Mouse (Mus musculus): ENCODE measurements around the gene Zfp609. TPM values are rescaled to one million over a fixed set of nuclear protein-coding genes. Genes with fewer than 3 reads are reported as not detected.
A peak's percentile ranks its signal among the peaks of the same experiment; 100 is the strongest.

Zfp609 gene
- total RNA-seq (2021) (10 to 100 TPM; 23.9 to 33.2 TPM), polyA plus RNA-seq (2012; rRNA removed) (6.2 and 9.3 TPM in 2 replicates)
- long read RNA-seq, partial matches to known transcripts = 0 of 1 reads
- long read RNA-seq, other reads (novel, unspliced or antisense) = 1 of 1 reads

DNA sequence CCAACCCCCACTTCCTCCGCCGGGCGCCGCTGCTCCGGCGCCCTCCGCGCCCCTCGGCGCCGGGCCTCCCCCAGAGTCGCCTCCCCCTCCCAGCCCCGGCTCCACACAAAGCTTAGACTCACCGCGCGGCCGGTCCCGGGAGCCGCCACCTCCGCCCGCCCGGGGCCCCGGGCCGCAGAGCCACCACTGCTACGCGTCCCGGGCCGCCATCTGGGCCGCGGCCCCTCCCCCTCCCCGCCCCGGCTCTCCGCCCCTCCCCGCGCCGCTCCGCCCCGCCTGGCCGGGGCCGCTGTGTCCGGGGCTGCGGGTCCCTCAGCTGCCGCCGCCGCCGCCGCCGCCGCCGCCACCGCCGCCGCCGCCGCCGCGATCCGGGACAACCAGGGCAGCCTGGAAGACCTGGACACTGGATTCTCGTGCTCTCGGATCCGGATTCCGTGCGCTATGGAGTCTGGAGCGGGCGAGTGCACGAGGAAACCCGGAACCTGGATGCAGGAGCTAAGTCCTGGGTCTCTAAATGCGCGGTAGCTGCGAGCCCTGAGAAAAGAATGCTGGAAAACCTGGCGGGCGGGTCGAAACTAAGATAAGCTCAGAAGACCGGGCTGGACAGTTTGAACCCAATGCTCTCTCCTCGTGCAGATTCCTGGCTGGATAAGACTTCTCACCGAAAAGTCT lies at the start of gene Zfp609:
Gene Zfp609 (minus strand): TSS at position 221 of the 672 bp plus-strand sequence.
- peak; percentile 95 for DNase-seq

DNA sequence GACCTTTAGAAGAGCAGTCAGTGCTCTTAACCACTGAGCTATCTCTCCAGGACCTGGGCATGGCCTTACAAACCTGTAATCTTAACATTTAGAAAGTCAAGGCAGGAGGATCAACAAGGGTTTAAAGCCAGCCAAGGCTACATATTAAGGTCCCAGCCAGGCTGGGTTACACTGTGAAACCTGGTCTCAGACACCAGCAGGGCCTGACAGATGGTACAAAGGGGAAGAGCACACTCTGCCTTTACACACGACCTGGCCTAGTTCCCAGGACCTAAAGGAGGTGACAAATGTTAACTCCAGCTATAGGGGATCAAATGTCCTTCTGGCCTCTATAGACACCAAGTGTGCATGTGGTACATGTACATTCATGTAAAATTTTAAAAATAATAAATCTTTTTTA lies 32.3 kb upstream of the Zfp609 start:
- DNase-seq = no peak

DNA sequence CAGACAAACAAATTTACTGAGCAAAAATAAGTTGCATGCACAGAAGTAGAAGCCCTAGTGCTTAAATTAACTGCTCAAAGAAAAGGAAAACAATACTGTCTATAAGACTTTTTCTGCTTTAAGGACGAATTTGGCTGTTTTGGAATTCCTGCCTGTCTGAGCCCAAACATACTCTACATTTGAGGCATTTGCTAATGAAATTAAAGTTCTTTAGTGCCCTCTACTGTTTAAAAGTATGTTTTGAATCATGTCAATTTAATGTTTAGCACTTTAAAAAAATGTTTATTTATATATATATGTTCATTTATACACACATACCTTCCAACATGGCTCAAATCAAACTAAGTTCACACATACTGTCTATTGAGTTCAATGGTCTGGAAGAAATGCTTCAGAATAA lies 22.8 kb upstream of the Zfp609 start:
- no peak for DNase-seq

DNA sequence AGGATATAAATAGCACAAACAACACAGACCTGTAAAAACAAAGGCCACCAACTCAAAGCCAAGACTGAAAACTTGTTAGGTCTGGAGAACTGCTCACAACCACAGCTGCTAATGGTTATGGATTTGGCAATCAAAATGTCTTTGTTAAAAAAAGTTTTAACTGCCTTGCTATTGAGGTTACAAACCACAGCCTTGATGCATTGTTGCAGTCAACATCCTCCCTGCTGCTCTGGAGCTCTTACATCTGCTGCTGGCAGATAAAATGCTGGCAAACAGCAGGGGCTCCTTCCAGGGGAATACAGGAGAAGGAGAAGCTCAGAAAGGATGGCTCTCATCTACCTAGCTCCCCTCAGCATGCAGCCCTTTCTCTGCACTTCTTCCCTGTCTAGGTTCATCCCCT lies 20.8 kb upstream of the Zfp609 start:
- DNase-seq = no peak

DNA sequence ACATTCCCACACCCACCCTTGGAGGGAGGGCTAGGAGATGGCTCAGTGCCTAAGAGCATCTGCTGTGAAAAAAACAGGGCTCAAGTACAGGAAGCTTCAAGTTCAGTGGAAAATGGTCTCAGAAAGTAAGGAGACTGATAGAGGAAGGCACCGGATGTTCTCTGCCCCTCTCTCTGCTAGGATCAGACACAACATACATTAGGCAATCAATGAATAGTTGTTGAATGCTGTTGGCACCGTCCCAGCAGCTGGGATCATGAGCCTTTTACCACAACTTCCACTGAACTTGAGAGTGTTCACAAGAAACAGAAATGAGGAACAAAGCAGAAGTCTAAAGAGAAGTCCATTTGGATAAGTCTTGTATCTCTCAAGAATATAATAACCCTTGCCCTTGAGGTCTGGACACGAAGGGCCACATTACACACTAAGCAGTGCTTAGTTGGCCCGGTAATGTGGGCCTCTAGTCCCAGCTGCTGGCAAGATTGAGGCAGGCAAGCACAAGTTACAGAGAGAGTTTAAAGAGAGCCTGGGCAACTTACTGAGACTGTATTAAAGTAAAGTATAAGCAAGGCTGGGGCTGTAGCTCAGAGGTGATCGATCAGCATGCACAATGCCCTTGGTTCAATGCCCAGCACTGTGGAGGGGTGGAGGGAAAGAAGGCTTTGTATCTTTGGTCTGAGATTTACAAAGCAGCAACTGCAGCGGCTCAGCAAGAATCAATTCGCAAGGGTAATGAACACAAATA lies 17.2 kb upstream of the Zfp609 start:
- peak; percentile 23 for DNase-seq

DNA sequence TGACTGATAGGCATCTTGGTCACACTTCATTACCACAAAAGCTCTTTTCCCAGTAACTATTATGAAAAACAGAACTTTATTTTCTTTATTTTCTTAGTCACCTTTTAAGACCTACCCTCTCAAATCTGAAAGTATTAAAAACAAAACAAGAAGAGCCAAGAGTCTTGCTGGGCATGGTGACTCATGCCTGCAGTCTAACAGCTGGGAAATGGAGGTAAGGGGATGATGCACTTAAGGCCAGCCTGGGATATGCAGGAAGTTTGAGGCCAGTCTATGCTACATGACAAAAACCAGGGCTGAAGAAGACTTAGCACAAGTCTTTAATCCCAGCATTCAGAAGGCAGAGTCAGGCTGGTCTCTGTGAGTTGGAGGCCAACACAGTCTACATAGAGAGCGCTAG lies 12.5 kb upstream of the Zfp609 start:
- no peak for DNase-seq

DNA sequence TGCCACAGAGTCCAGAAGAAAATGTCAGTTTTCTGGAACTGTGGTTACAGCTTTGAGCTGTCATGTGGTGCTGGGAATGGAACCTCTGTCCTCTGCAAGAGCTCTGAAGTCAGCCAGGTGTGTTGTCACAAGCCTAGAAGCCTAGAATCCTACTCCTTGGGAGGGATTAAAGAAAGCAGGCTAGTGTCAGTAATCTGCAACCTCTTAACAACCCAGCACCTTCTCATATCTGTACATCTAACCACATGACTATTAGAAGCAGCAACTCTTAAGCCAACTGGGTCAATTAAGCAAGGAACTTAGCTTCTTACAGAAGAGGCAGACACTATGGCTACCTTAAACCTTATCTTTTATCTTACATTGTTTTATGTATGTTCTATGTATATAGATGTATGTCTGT lies 9.6 kb upstream of the Zfp609 start:
- no peak for DNase-seq

DNA sequence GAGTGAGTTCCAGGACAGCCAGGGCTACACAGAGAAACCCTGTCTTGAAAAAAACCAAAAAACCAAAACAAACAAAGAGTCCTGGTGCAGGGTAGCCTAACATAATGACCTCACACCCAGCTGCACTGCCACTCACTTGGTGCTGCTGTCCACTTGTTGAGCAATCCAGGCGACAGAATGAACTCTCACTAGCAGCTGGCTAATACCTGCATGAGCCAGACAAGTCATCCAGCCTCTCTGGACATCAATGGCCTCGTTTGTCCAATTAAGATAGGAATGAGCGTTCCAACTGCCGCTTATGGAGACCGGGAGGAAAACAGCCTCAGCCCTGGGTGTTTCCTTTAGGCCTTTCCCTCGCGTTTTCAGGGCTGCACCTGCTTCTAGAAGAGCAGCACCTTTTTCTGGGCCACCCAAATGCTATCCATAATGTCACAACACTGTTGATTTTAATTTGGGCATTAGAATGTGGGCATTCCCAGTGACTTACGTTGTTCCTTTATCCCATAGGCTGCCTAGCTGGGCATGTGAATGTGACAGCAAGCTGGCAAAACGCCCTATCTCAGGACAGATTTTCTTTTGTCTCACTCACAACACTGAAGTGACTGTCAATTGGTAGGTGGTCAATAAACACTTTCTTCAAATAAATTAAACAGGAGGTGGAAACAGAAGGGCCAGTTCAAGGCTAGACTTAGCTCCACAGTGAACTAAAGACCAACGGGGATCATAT lies 7.4 kb upstream of the Zfp609 start:
- no peak for DNase-seq

DNA sequence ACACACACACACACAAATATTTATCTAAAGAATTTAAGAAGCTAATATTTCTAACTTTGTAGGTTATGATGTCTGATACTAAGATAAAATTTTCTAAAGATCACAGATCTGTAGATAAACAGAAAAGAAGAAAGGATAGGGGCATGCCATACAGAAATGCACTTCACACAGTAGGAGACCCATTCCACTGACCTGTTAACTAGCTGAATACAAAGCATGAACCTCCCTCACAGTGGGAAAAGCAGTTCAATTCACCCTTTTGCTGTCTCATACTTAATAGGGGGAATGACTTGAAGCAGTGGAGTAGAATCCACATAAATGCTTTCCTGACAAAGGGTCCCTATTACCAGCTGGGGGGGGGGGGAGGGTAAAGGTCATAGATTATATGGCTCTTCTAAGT lies 6.3 kb upstream of the Zfp609 start:
- DNase-seq = no peak

DNA sequence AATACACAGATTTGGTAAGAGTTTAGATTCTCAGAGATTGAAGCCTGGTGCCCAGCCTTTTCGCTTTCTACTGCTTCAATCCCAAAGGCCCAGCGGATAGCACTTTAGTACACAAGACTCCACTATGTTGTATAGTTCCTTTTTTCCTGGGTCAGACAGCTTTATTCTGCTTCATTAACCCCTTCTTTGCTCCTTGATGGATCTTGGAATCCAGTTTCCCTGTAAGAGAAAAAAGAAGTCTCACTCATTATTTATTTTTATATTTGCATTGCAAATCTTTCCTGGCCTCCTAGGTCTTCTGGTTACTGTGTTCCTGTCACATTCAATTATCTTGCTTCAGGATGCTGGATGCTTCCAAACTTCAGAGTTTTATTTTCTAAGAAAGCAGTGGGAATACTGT lies 5.9 kb upstream of the Zfp609 start:
- DNase-seq = no peak

DNA sequence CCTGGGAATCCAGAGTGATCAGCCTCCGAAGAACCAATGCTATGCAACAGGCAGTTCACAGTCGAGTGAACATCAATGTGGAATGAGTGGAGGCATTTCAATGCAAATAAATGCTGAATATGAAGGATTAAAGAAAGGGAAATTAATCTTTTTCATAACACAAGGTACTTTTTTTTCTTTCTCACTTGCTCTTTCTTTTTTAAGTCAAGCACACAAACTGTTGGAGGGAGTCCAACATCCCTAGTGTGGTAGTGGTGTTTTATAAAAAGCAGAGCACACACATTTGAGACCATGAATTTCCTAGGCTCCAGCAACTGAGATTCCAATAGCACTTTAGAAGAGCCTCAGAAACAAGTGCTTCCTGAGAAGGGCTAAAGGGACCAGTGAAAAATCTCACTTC lies 4.7 kb upstream of the Zfp609 start:
- DNase-seq = no peak

DNA sequence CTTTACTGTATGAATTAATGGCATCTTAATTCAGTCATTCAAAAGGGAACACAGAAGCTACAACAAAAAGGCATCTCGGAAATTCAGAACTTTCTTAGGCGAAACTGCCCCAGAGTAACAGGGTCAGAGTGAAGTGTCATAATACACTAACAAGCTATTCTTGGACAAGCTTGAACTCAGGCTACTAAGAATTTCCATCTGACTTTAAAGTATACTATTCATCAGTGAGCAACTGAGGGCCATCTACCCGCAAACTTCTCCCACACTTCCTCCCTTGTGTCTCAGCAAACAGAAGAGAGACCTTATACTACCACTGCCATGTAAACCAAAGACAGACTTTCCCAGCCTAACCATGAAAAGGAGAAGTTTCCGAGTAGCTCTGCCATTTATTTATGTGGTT lies 3.8 kb upstream of the Zfp609 start:
- DNase-seq = no peak

DNA sequence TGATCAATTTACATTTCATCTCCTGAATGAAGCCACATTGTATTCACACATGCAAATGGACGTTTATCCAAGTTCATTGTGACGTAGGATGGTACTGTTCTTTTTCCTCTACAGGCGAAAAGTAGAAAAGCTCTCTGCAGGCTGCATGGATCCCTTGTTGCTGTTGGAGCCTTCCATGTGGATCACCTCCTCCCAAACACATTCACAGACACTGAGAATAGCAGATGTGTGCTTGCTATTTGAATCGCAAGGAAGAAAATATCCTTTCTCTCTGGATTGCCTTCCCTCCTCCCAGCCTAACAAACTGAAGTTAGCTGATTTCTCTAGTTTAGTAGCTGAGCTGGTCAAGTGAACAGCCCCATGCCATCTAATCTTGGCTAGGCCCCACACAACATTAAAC lies 2.9 kb upstream of the Zfp609 start:
- DNase-seq = no peak

DNA sequence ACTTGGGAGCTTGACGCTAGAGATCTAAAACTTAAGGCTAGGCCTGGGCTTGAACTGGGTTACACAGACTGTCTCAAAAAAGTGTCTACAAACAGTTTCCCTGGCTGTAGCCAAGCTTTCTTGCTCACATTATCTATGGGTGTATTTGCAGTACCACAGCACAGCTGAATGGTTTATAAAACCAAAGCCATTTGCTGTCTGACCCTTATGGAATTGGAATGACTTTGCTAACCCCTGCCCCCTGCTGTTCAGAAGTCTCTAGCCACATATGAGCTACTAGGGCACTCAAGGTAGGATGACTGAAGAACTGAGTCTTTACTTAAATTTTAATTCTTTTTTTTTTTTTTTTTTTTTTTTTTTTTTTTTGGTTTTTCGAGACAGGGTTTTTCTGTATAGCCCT lies 2.0 kb upstream of the Zfp609 start:
- DNase-seq = peak; percentile 63

DNA sequence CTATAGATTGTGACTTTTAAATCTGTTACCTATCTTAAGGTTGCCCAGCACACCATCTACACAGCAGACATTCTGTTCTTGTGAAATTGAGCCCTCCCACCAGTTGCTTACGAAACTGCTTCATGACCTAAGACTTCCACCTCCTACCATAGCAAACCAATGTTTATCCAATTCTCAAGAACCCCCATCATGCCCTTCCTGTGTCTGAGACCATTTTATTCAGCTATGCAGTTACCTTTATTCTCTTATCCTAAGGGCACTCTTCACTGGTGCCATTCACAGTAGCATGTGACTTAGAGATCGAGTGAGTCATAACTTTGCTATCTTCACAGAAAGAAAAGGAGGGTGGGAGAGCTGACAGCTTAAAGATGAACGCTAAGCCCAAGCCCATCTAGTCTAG lies 1.1 kb upstream of the Zfp609 start:
- DNase-seq = peak; percentile 34

DNA sequence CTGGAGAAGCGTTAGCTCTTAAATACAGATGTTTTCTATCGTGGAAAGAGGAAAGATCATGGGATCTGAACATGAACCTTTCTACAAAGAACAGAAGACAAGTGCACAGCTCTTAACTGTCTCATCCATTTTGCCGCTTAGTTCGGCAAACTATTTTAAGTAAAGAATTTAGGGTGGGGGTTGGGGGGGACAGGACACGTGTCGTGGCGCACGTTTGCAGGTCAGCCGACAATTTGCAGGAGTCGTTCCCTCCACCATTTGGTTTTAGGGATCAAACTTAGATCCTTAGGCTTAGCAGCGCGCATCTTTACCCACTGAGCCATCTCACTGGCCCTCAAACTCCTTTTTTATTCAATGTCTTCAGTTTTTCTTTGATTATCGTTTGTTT lies 646 bp upstream of the Zfp609 start:
- DNase-seq = no peak

DNA sequence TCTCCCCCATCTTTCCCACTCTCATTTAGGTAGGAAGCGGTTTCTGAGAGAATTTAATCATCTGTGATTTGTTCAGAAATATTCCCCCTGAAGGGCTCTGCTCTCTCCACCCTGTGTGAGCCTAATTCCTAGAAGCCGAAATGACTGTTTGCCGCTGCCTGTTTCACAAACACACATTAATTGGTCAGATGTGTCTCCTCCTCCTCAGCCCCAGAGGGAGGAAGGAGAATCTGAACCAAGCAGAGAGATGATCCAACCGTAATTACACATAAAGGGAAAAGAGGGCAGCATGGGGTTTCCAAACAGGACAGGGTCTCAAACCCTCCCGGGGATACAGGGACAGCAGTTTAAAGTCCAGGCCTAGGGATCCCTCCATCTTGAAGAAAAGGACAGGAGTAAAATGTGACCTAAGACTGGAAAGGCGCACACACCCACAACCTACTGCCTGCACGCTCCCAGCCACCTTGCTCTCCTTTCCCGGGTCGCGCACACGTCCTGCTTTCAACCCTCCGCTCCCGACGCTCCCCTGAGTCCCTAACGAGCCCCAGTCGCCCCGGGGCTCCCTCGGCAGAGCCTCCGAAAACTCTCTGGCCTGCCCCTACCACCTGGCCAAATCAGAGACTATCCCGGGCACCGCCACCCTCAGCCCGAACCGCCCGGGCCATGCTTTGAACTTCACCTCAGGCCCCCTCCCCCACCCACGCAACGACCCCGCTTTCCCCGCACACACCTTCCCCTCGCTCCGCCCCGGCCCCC lies 598 bp downstream of the Zfp609 start:
- DNase-seq = peak; percentile 79

DNA sequence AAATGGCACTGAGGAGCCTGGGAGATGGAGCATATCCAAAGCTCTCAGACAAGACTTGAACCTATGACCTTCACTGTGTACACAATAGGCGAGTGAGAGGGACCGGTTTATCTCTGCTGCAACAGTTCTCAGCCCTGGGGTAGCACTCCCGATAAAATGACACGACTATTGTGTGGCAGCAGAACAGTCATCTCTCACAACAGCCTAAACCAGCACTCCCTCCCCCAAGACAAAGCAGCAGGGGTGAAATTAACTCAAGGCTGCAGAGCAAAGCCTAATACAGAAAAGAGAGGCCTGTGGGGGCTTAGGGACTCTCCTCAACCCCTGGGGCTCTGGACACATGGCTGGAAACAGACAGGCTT lies 1.2 kb downstream of the Zfp609 start:
- peak; percentile 47 for DNase-seq

DNA sequence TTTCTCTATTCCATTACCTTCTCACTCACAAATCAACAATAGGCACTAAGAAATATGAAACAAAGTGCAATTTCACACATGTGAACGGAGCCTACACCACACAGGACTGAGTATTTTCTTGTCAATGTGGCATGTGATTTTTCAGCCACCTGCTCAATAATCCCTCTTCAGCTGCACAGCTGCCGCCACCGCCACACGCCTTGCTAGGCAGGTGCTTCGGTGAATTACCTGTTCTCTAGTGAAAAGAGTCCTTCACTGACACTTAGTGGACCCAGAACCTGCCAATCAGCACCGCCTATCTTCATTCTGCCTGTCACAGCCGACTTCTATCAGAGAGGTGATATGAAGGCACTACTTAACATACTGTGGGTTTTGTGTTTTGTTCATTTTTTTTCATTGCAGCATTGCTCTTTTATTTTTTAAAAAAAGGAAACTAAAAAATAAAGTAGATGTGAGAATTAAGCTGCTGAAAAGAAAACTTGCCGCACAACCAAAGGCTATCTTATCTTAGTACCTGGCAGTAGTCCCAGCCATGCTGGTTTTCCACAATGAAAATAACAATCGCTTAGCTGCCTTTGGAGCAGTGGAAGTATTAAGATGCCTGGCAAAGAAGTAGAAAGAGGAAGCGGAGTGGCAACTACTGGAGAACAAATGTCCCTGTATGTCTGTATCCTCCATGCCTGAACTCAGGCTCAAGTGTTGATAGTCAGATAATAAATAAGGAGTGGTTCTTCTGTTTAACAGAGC lies 3.5 kb downstream of the Zfp609 start:
- DNase-seq = peak; percentile 34

DNA sequence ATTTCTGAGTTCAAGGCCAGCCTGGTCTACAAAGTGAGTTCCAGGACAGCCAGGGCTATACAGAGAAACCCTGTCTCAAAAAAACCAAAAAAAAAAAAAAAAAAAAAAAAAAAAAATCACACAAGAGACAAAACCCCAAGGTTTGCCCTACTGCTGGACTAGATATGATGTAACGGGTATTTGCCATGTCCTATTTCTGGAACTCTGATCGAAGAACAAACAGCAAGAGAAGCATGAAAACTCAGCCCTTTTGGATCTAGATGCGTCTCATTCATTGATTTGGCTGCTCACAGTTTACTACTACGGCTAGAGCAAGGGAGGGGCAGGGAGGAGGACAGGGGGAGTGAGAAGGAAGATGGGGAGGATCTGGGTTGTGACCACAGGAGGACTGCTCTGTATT lies 5.4 kb downstream of the Zfp609 start:
- no peak for DNase-seq

DNA sequence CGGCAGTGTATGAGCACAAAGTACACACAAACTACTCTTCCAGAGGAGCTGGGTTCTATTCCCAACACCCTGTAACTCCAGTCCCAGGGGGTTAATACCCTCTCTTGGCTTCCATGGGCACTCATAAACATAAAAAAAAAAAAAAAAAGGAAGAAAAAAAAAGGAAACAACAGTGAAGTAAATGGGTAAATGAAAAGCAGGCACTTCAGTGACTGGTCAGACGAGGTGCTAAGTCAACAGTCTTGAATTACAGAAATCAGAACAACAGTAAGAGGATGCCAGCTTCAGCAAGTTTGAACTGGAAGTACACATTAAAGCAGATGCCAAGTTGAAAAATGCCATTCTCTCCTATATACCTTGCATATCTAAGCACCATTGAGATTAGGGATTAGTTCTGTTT lies 7.1 kb downstream of the Zfp609 start:
- no peak for DNase-seq

DNA sequence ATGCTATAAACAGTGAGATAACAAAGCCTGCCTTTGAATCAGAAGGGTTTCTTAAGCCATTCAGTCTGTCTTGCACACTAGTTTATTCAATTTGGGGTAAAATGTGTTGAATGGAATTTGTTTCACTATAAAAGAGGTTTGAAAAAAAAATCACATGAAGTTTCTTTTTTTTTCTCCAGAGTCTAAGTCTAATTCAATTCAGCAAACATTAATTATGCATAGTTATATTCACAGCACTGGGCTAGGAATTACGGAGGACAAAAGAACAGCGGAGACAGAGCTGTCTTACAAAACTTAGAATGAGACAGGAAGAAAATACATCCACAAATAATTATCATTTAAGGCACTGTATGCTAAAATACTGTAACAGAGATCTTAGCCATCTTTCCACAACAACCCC lies 9.0 kb downstream of the Zfp609 start:
- DNase-seq = no peak

Measured in adrenal gland, adult 2 months (tissue).